Mouse (Mus musculus): Measurements from ENCODE around the gene Retreg1. TPM values are rescaled to one million over a fixed set of nuclear protein-coding genes. Genes with fewer than 3 reads are reported as not detected.
A peak's percentile ranks its signal among the peaks of the same experiment; 100 is the strongest.

Gene Retreg1
- polyA plus RNA-seq, 1 experiment from 2014 or later = 110 TPM

DNA sequence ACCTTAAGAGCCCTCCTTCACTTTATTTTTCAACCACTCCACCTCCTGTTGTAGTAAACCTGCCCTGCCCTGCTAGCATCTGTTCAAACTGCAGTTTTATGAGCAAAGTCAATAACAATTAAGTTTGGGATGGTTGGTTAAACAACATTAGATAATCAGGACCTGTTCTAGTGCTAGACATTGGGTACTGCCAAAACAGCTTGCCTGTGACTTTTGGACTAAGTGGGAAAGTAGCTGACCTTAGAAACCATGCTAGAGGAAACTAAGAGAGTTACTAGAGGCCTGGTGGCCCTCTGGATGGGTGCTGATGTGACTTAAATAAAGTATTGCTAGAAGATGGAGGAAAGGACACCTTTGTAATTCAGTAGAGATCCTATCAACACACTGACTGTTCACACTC, 21.0 kb upstream of the Retreg1 start:
- POLR2A ChIA-PET = no interaction called here
- in situ Hi-C loops (cut with MboI; ENCODE audit: low pct_unique_long_range_greater_than_20kb) = no loop called here
- CTCF ChIA-PET = no interaction called here
- DNase-seq (ENCODE audit: low read depth, low spot score) (no peak), ATAC-seq (no peak)
- TF ChIP-seq CTCF (IDR thresholded peaks at IDR 0.05) = no peak
- no peaks in the 10 kb centered on the region for H3K27me3 ChIP-seq

DNA sequence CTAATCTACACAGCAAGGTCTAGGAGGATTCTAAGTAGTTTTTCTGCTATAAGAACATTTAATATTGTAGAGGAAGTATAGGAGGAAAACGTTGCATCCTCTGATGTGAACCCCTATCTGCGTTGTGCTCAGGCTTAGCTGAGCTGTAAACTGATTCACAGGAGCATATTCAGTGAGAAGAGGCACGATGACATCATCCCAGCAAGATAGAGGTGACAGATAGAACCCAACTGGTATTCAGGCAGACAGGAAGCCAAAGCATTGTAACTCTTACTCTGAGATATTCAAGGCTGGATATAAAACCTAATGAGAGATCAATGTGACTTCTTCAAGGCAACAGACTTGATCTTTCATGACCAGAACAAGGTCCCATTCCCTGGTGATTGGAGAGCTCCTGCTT, 20.3 kb upstream of the Retreg1 start:
- POLR2A ChIA-PET = interaction anchor here (1.2 kb wide), 1 partner anchor 8 kb away, joined by 4 read pairs; no protein-coding TSS in a partner anchor
- ATAC-seq (no peak), DNase-seq (ENCODE audit: low read depth, low spot score) (no peak)
- no peak for TF ChIP-seq CTCF (IDR thresholded peaks at IDR 0.05)
- CTCF ChIA-PET = no interaction called here
- in situ Hi-C loops (cut with MboI; ENCODE audit: low pct_unique_long_range_greater_than_20kb) = no loop called here
- H3K27me3 ChIP-seq = no peaks in the 10 kb centered on the region

DNA sequence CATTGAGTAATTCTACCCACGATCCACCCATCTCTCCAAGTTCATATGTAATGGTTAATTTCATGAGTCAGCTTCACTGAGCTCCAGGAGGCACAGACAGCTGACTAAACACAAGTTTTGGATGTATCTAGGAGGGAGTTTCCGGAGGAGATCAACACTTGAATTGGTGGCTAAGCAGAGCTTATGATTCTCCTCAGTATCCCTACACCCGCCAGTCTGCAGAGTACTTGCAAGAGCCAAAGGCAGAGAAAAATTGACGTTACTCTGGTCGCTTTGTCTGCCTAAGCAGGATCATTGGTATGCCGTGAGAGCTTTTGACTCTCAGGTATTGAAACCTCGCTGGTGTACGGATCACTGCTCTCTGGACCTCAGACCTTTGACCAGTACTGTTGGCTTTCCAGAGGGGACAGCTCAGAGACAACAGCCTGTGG, 16.4 kb upstream of the Retreg1 start:
- no peaks in the 10 kb centered on the region for H3K27me3 ChIP-seq
- POLR2A ChIA-PET = no interaction called here
- DNase-seq (ENCODE audit: low read depth, low spot score) = peak; percentile 57
- ATAC-seq = peak; percentile 61
- in situ Hi-C loops (cut with MboI; ENCODE audit: low pct_unique_long_range_greater_than_20kb) = loop anchor here (5.0 kb wide), 1 partner anchor 46 kb away; no protein-coding TSS in a partner anchor
- CTCF ChIA-PET = interaction anchor here (0.9 to 1.9 kb wide), 4 partner anchors 11 to 22 kb away, joined by 3 to 6 read pairs (median 4); no protein-coding TSS in a partner anchor
- no peak for TF ChIP-seq CTCF (IDR thresholded peaks at IDR 0.05)

DNA sequence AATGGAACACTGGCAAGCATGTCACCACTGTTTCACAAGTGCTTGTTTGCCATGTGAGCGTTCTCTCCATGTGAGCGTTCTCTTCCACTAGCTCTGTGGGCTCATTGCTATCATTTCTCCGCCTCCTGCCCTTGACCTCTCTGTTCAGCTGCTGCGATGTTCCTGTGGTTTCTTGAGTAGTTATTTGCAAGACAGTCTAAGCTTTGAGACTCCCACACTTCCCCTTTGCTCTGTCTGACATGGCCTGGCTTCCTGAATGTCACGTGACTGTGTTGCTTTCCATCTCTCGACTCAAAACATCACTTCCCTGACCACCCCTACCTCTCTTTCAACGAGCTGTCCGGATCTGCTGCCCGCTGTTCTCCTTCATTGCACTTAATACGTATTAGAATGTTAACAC, 14.5 kb upstream of the Retreg1 start:
- no peaks in the 10 kb centered on the region for H3K27me3 ChIP-seq
- POLR2A ChIA-PET = interaction anchor here (1.1 kb wide), 1 partner anchor 50 kb away, joined by 3 read pairs; no protein-coding TSS in a partner anchor
- ATAC-seq = no peak
- DNase-seq (ENCODE audit: low read depth, low spot score) = no peak
- CTCF ChIA-PET = interaction anchor here (0.9 to 1.5 kb wide), 6 partner anchors 9 to 23 kb away, joined by 3 to 4 read pairs (median 3); no protein-coding TSS in a partner anchor
- in situ Hi-C loops (cut with MboI; ENCODE audit: low pct_unique_long_range_greater_than_20kb) = loop anchor here (5.0 kb wide), 1 partner anchor 44 kb away; no protein-coding TSS in a partner anchor
- no peak for TF ChIP-seq CTCF (IDR thresholded peaks at IDR 0.05)

DNA sequence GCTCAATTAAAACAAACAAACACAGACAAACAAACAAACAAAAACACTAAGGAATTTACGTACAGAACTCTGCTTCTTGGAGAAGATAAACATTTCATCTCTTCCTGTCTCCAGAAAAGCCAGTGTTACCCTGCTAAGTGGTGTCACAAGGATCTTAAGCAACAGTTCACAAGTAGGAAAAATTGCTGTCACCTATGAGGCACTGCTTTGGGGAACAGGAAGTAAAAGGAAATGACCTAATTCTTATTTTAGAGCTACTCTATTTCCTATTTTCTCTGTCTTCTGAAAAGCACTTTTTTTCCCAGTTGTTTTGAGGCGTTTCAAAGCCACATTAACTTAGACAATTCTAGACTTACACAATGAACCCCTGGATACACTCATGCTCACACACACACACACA, 12.6 kb upstream of the Retreg1 start:
- ChIA-PET POLR2A (no interaction called here), CTCF (interaction anchor here (1.7 kb wide), 1 partner anchor 10 kb away, joined by 5 read pairs; no protein-coding TSS in a partner anchor)
- DNase-seq (ENCODE audit: low read depth, low spot score) (no peak), ATAC-seq (no peak)
- H3K27me3 ChIP-seq = no peaks in the 10 kb centered on the region
- no peak for TF ChIP-seq CTCF (IDR thresholded peaks at IDR 0.05)
- in situ Hi-C loops (cut with MboI; ENCODE audit: low pct_unique_long_range_greater_than_20kb) = no loop called here

DNA sequence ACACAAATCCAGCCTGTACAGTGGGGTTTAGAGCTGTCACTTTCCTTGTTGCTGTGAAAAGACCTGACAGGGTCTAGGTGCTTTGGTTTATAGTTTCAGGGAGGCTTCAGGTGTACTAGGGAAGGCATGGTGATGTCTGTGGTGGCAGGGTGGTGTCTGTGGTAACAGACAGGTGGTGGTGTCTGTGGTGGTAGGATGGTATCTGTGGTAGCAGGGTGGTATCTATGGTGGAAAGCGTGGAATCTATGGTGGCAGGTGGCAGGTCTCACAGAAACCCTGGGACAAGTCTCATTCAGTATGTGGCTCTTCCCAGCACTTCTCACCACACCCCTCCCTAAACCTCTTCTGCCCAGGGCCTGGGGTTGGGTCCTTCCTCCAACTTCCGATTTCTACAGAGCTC, 8.7 kb upstream of the Retreg1 start:
- in situ Hi-C loops (cut with MboI; ENCODE audit: low pct_unique_long_range_greater_than_20kb) = no loop called here
- POLR2A ChIA-PET = no interaction called here
- TF ChIP-seq CTCF (IDR thresholded peaks at IDR 0.05) = no peak
- CTCF ChIA-PET = interaction anchor here (1.9 kb wide), 1 partner anchor 29 kb away, joined by 6 read pairs; no protein-coding TSS in a partner anchor
- ATAC-seq = no peak
- H3K27me3 ChIP-seq = no peaks in the 10 kb centered on the region
- DNase-seq (ENCODE audit: low read depth, low spot score) = no peak

DNA sequence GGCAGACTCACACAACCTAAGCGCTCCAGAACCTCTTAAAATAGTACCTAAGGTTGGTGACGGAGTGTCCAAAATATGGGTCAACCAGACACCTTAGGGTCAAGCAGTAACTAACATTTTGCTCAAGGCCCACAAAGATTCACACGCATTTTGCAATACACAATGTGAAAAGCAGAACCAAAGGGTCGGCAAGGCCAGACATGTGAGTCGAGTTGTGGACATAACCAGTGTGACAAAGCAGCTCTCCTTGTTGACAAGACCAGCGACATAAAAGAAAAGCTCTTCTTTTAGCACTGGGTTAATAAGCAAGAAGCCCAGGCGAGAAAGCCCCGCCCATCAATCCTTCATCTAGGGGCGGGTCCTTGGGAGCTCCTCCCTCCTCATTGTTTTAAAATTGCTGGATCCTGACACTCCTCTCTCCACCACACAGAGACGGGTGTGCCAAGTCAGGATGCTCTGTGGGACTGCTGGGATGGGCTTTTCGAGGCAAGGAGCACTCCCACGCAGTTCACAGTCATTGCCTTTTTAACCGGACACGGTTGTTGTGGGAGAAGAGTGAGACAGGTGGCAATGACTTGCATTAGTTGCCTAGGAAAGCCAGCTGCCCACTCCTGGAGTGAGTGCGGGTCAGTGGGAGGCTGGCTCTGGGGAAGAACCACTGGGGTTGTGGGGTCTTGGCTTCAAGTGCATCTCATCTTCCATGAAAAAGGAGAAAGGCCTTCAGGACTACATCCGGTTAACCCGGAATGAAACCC, 7.9 kb upstream of the Retreg1 start:
- no peaks in the 10 kb centered on the region for H3K27me3 ChIP-seq
- ChIA-PET POLR2A (no interaction called here), CTCF (interaction anchor here (1.9 kb wide), 1 partner anchor 30 kb away, joined by 6 read pairs; no protein-coding TSS in a partner anchor)
- ATAC-seq (no peak), DNase-seq (ENCODE audit: low read depth, low spot score) (no peak)
- in situ Hi-C loops (cut with MboI; ENCODE audit: low pct_unique_long_range_greater_than_20kb) = no loop called here
- TF ChIP-seq CTCF (IDR thresholded peaks at IDR 0.05) = no peak

DNA sequence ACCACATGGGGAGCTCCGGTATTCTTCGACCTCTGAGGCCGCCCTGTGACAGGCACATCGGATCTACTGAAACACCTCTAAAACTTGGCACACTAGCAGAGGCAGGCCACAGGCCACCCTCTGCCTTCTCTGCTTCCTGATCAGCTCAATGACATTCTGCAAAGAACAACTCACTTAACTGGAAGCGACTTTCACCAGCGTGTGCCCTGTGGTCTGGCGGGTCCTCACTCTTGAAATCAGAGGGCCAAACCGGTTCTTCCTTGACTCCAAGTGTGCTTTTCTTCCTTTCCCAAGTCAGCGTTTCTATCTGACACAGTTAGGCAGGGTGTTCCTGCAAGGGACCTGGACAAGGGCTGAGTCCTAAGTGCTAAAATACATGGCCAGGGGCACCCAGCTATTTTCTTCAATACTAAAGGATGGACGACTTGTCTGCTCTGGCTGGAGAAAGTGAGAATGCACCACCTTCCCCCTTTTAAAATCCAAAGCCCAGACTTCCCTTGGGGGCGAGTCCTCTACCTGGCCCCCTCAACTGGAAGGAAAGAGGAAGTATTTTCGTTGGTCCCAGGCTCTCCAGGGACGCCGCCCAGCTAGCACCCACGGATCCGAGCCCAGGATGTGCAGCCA, 406 bp upstream of the Retreg1 start:
- ATAC-seq (peak; percentile 1), DNase-seq (ENCODE audit: low read depth, low spot score) (no peak)
- H3K27me3 ChIP-seq = no peaks in the 10 kb centered on the region
- no peak for TF ChIP-seq CTCF (IDR thresholded peaks at IDR 0.05)
- ChIA-PET POLR2A (no interaction called here), CTCF (interaction anchor here (0.7 to 1.8 kb wide), 5 partner anchors 11 to 71 kb away, joined by 3 to 5 read pairs (median 3); no protein-coding TSS in a partner anchor)
- in situ Hi-C loops (cut with MboI; ENCODE audit: low pct_unique_long_range_greater_than_20kb) = no loop called here

DNA sequence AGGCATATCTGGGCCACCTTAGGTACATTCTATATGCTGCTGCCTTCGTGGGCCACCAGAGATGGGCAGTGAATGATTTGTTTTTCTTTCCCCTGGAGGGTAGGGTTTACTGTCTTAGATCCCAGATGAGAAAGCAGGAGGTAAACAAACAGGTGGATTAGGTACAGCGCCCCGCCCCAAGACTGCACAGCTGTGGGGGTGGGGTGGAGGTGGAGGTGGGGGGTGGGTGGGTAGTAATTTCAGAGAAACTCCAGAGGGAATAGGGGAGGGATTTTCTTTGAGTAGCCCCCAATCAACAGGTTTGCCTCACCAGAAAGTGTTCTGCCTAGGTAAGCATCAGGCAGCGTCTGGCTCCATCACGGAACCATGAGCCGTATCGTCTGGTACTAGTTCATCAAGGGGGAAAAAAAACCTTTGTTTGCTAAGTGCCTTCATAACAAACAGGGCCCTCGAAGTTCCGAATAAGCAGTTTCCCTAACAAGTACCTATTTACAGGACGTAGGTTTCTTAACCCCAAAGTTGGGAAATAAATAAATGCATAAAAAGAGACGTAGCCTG, 1.1 kb downstream of the Retreg1 start:
- CTCF ChIA-PET = interaction anchor here (0.6 to 2.4 kb wide), 9 partner anchors 10 to 70 kb away, joined by 3 to 9 read pairs (median 5); no protein-coding TSS in a partner anchor
- ATAC-seq = no peak

DNA sequence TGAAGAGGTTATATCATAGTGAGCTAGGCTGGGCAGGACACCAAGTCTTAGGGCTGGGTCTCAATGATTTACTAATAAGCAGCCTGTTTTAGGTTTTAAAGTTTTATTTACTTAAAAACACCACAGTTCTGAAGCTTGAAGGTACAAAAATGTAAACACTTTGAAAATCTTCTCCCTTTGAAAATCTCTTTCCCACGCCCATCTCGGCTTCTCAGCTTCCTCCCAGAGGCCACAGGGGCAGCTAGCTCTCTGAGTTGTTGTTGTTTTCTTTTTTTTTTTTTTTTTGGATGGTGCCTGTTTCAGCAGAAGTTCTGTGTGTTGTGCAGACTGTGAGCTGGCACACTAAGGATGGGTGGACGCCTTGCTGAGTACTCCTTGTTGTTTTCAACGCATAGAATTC, 1.8 kb downstream of the Retreg1 start:
- ATAC-seq (no peak), DNase-seq (ENCODE audit: low read depth, low spot score) (no peak)
- POLR2A ChIA-PET = interaction anchor here (0.5 to 2.3 kb wide), 2 partner anchors 10 to 22 kb away, joined by 3 to 7 read pairs; no protein-coding TSS in a partner anchor
- in situ Hi-C loops (cut with MboI; ENCODE audit: low pct_unique_long_range_greater_than_20kb) = no loop called here
- CTCF ChIA-PET = interaction anchor here (0.6 to 2.4 kb wide), 6 partner anchors 10 to 39 kb away, joined by 3 to 9 read pairs (median 5); no protein-coding TSS in a partner anchor
- TF ChIP-seq CTCF (IDR thresholded peaks at IDR 0.05) = no peak
- no peaks in the 10 kb centered on the region for H3K27me3 ChIP-seq

More for the DNA sequence above, 1.1 kb downstream of the Retreg1 start:
- in situ Hi-C loops (cut with MboI; ENCODE audit: low pct_unique_long_range_greater_than_20kb) = no loop called here
- POLR2A ChIA-PET = interaction anchor here (0.5 to 2.3 kb wide), 4 partner anchors 11 to 46 kb away, joined by 3 to 7 read pairs (median 4); no protein-coding TSS in a partner anchor
- no peak for TF ChIP-seq CTCF (IDR thresholded peaks at IDR 0.05)
- no peak for DNase-seq (ENCODE audit: low read depth, low spot score)
- H3K27me3 ChIP-seq = no peaks in the 10 kb centered on the region

All from Patski (cell line).